Mouse (Mus musculus): ENCODE data around the gene Pask. TPM values are rescaled to one million over a fixed set of nuclear protein-coding genes. Genes with fewer than 3 reads are reported as not detected.
"Not testable (repeated sequence)": the region's sequence is repeated elsewhere in the genome, so short reads cannot be mapped to it uniquely, and the experiment has no call there.

Gene Pask
- polyA plus RNA-seq, 1 experiment = 9.4 TPM

DNA sequence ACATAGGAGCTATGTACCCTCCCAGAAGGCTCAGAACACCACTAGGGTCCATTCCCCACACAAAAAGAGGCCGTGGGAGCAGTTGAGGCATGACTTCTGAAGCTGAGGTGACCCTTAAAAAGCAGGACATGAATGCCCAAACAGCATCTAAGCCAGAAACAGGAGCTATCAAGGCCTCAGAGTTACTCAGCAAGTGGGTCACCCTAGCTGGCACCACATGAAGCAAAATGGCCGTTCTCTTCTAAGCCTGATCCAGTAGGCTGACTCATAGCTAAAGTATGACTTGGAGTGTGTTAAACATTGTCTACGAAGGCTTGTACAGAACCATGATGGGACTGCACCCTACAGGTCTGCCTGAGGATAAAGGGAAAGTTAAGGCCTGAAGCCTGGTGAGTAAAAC, 16.8 kb downstream of the Pask start:
- no peak overlapping the region for H3K4me3 ChIP-seq (ENCODE audit: control insufficient read depth, insufficient read depth, low read length)
- 92% methylated on average over 3 of the region's 3 CpGs for WGBS
- TF ChIP-seq CTCF (IDR thresholded peaks at IDR 0.05; ENCODE audit: borderline replicate concordance, control insufficient read depth, extremely low read depth, insufficient read depth, low read length, poor library complexity) (no peak), POLR2A (IDR thresholded peaks at IDR 0.05; ENCODE audit: control insufficient read depth, extremely low read depth, insufficient read depth, low read length, poor library complexity) (no peak)
- DNase-seq = no peak
- H3K27ac ChIP-seq (ENCODE audit: control insufficient read depth, insufficient read depth, low read length) = no peak overlapping the region
- H3K36me3 ChIP-seq (ENCODE audit: control insufficient read depth, insufficient read depth, low read length) = no peaks in the 10 kb centered on the region; the same call in 1 of the 2 replicates
- no peaks in the 10 kb centered on the region for H3K4me1 ChIP-seq (replicated peaks; ENCODE audit: control insufficient read depth, insufficient read depth, low read length)
- no peaks in the 10 kb centered on the region for H3K27me3 ChIP-seq (ENCODE audit: control insufficient read depth, insufficient read depth, low read length)

DNA sequence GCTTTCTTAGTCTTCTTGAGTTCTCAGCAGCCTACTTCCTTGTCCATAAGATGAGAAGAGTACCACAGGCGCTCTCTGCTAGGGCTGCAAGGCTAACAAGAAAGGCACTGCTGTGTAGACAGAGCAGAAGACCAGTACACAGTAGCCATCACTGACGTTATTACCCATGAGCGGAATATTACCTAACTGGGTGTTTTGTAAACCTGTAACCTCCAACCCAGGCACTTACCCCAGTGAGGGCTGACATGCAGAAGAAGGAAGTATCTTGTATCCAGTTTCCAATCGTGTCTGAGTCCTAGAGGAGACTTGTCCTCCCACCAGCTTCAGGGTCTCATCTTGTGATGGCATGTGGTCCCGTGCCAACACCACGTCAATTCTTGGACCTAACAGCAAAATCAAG, 19.3 kb downstream of the Pask start:
- no peak for DNase-seq
- Histone ChIP-seq H3K36me3 (ENCODE audit: control insufficient read depth, insufficient read depth, low read length) (no peaks in the 10 kb centered on the region; the same call in 1 of the 2 replicates), H3K27ac (ENCODE audit: control insufficient read depth, insufficient read depth, low read length) (no peak overlapping the region), H3K4me3 (ENCODE audit: control insufficient read depth, insufficient read depth, low read length) (no peak overlapping the region), H3K27me3 (ENCODE audit: control insufficient read depth, insufficient read depth, low read length) (no peaks in the 10 kb centered on the region), H3K4me1 (replicated peaks; ENCODE audit: control insufficient read depth, insufficient read depth, low read length) (no peaks in the 10 kb centered on the region)
- TF ChIP-seq CTCF (IDR thresholded peaks at IDR 0.05; ENCODE audit: borderline replicate concordance, control insufficient read depth, extremely low read depth, insufficient read depth, low read length, poor library complexity) (no peak), POLR2A (IDR thresholded peaks at IDR 0.05; ENCODE audit: control insufficient read depth, extremely low read depth, insufficient read depth, low read length, poor library complexity) (no peak)
- 95% methylated on average over 6 of the region's 6 CpGs for WGBS

DNA sequence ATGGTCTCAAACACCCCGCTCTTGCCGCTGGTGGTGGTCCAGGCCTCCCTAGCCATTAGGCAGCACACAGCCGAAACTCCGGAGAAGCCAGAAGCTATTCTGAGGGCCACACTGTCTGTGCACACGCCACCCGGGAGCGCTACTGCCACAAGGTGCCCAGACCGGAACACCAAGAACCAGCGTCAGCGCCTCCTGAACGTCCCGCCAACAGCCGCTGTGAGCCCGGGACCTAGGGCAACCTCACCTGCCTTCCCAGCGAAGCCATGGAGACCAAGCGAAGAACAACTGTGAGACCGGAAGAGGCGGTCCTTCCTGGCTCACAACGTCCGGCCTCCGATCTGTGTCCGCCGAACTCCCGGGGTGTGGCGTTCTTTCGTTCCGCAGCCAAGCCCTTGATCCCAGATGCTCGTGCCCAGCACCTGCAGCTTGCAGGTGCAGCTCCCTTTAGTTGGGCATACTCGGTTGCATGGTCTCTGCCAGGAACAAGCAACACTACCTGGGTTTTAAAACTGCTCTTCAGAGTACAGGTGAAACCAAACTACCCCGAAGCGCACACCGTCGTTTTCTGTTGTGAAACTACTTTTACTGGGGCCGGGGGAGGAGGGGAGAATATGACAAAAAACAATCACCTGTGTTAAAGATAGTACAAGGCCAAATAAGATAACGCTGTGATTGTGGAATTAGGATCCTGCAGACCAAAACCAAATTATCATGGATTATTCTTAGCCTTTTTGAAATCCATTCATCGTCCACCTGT, 37.5 kb downstream of the Pask start, which contains the start of gene Mterf4:
Gene Mterf4 (minus strand): TSS at position 335 of the 757 bp plus-strand sequence.
- 5% methylated on average over 36 of the region's 36 CpGs for WGBS
- H3K27ac ChIP-seq (ENCODE audit: control insufficient read depth, insufficient read depth, low read length) = no peak within 1 kb of the TSS
- H3K4me3 ChIP-seq (ENCODE audit: control insufficient read depth, insufficient read depth, low read length) = peak within 1 kb of the TSS; percentile 99
- H3K27me3 ChIP-seq (ENCODE audit: control insufficient read depth, insufficient read depth, low read length) = no peaks in the 10 kb centered on the region
- H3K36me3 ChIP-seq (ENCODE audit: control insufficient read depth, insufficient read depth, low read length) = no peaks in the 10 kb centered on the region
- peak; percentile 76 for DNase-seq
- TF ChIP-seq CTCF (IDR thresholded peaks at IDR 0.05; ENCODE audit: borderline replicate concordance, control insufficient read depth, extremely low read depth, insufficient read depth, low read length, poor library complexity) = no peak
- 0 out of 2 replicates have a peak, but pooled peaks have one; percentile 41 for TF ChIP-seq POLR2A (IDR thresholded peaks at IDR 0.05; ENCODE audit: control insufficient read depth, extremely low read depth, insufficient read depth, low read length, poor library complexity)
- peaks cover 4% of the 10 kb centered on the region; the same call in 1 of the 2 replicates for H3K4me1 ChIP-seq (replicated peaks; ENCODE audit: control insufficient read depth, insufficient read depth, low read length)

DNA sequence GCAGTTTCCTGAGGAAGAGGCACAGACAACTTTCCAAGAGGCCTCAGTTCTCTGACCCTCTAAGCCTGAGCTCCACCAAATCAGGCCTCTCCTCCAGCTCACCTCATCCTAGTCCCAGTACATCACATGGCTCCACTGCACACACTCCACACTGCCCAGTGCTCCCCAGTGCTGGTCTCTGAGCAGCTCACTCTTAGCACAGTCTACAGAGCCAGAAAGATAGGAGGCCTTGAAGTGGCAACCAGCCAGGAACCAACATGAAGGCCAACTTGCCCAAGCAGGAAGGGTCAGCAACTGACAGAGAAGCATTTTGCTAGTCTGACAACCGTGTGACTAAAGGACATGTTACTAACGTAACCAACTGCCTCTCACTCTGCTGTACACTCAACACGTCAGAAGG, 42.7 kb downstream of the Pask start:
- Histone ChIP-seq H3K4me1 (replicated peaks; ENCODE audit: control insufficient read depth, insufficient read depth, low read length) (peaks cover 4% of the 10 kb centered on the region; the same call in 1 of the 2 replicates), H3K36me3 (ENCODE audit: control insufficient read depth, insufficient read depth, low read length) (no peaks in the 10 kb centered on the region), H3K4me3 (ENCODE audit: control insufficient read depth, insufficient read depth, low read length) (no peak overlapping the region), H3K27me3 (ENCODE audit: control insufficient read depth, insufficient read depth, low read length) (no peaks in the 10 kb centered on the region), H3K27ac (ENCODE audit: control insufficient read depth, insufficient read depth, low read length) (no peak overlapping the region)
- 89% methylated on average over 3 of the region's 3 CpGs for WGBS
- no peak for TF ChIP-seq CTCF (IDR thresholded peaks at IDR 0.05; ENCODE audit: borderline replicate concordance, control insufficient read depth, extremely low read depth, insufficient read depth, low read length, poor library complexity)
- TF ChIP-seq POLR2A (IDR thresholded peaks at IDR 0.05; ENCODE audit: control insufficient read depth, extremely low read depth, insufficient read depth, low read length, poor library complexity) = no peak
- DNase-seq = no peak

DNA sequence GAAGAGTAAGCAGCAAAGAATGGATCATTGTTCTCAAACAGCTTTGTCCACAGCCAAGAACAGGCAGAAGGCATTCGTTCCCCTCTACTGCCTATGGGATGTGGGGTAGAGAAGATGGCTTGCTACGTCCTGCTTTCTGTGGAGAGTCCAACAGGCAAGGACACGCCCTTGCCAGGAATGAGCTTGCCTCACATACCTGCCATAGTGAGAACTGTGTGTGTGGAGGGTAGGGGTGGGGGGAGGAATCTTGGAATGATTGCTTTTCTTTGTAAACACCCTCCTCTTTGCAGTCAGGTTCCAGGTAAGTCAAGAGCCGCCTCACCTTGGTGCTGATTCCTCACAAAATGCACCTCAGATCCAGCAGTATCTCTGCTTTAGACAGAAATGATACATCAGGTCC, 43.5 kb downstream of the Pask start:
- no peak for TF ChIP-seq POLR2A (IDR thresholded peaks at IDR 0.05; ENCODE audit: control insufficient read depth, extremely low read depth, insufficient read depth, low read length, poor library complexity)
- no peak for TF ChIP-seq CTCF (IDR thresholded peaks at IDR 0.05; ENCODE audit: borderline replicate concordance, control insufficient read depth, extremely low read depth, insufficient read depth, low read length, poor library complexity)
- no peaks in the 10 kb centered on the region for H3K36me3 ChIP-seq (ENCODE audit: control insufficient read depth, insufficient read depth, low read length)

DNA sequence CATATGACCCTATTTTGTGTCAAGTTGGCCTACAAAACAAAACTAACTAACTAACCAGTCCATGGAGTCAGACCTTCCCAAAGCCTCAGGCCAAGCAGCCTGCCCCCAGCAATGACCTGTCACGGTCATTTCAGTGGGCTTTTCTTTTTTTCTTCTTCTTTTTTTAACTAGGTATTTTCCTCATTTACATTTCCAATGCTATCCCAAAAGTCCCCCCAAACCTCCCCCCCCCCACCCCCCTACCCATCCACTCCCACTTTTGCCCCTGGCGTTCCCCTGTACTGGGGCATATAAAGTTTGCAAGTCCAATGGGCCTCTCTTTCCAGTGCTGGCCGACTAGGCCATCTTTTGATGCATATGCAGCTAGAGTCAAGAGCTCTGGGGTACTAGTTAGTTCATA, 48.8 kb downstream of the Pask start:
- DNase-seq; H3K36me3 ChIP-seq (ENCODE audit: control insufficient read depth, insufficient read depth, low read length): not testable (repeated sequence)
- WGBS = 100% methylated on average over 3 of the region's 3 CpGs

More for the DNA sequence above, 43.5 kb downstream of the Pask start:
- Histone ChIP-seq H3K4me1 (replicated peaks; ENCODE audit: control insufficient read depth, insufficient read depth, low read length) (peaks cover under 1% of the 10 kb centered on the region; the same call in 1 of the 2 replicates), H3K4me3 (ENCODE audit: control insufficient read depth, insufficient read depth, low read length) (no peak overlapping the region), H3K27ac (ENCODE audit: control insufficient read depth, insufficient read depth, low read length) (no peak overlapping the region), H3K27me3 (ENCODE audit: control insufficient read depth, insufficient read depth, low read length) (no peaks in the 10 kb centered on the region)
- DNase-seq = no peak
- WGBS = 90% methylated on average over 4 of the region's 4 CpGs

More for the DNA sequence above, 48.8 kb downstream of the Pask start:
- not testable (repeated sequence) for H3K4me1 ChIP-seq (replicated peaks; ENCODE audit: control insufficient read depth, insufficient read depth, low read length); H3K27ac ChIP-seq (ENCODE audit: control insufficient read depth, insufficient read depth, low read length); H3K27me3 ChIP-seq (ENCODE audit: control insufficient read depth, insufficient read depth, low read length); H3K4me3 ChIP-seq (ENCODE audit: control insufficient read depth, insufficient read depth, low read length)
